Mouse (Mus musculus) thymus, adult 2 months (tissue): ENCODE data around the gene Trpm4.

Experiments used
- CTCF ChIP-seq: fragments of 200-500 bp; IDR thresholded peaks from 2 replicates; pipeline ENCODE4 v1.5.1; 2012; ENCODE audit warnings: mild to moderate bottlenecking, control low read depth, low read length, moderate library complexity, borderline replicate concordance; ENCODE audit not compliant: control insufficient read depth, poor library complexity, insufficient read depth; ENCODE audit errors: extremely low read depth
- POLR2A ChIP-seq: fragments of 200-500 bp; IDR thresholded peaks from 2 replicates; pipeline ENCODE4 v1.6.1; 2012; ENCODE audit warnings: mild to moderate bottlenecking, low read length, control low read depth, moderate library complexity; ENCODE audit not compliant: control insufficient read depth, poor library complexity, insufficient read depth; ENCODE audit errors: extremely low read depth

DNA sequence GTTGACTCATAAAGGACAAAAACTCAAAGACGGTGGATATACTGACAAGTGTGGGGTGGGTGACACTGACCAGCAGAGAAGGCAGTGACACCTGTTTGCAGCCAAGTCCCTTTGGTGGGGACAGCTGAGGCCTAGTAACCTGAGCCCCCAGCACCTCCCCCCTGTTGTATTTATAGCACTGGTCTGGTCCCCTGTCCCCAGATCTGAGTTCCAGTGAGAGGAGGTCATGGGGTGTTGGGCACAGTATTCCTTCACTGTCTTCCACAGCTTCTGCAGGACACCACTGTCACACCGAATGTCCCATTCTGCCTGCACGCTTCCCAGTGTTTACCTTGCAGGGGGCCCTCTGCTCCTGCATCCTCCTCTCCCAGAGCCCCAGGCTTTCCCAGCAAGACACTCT lies 1.0 kb upstream of the Trpm4 start:
- TF ChIP-seq POLR2A (no peak), CTCF (no peak)
